Mouse (Mus musculus) macrophage (primary cell): Measurements from ENCODE around the gene Fam181a. TPM values are rescaled to one million over a fixed set of nuclear protein-coding genes. Genes with fewer than 3 reads are reported as not detected.

Experiments
- H3K27ac ChIP-seq: fragments of 350-480 bp; formaldehyde crosslinking; 2 replicates; pipeline ENCODE4 v1.9.0; 2021
- H3K36me3 ChIP-seq: fragments of 350-480 bp; formaldehyde crosslinking; 2 replicates; pipeline ENCODE4 v1.9.0; 2021; ENCODE audit errors: inconsistent target
- H3K4me3 ChIP-seq: fragments of 350-480 bp; formaldehyde crosslinking; 2 replicates; pipeline ENCODE4 v1.9.0; 2021; ENCODE audit errors: inconsistent target
- H3K79me2 ChIP-seq: fragments of 350-480 bp; formaldehyde crosslinking; 2 replicates; pipeline ENCODE4 v1.9.0; 2021; ENCODE audit errors: inconsistent target
- WGBS: methylation state at CpG from one replicate; pipeline ENCODE4 v1.1.7; 2026; ENCODE audit warnings: inconsistent platforms; ENCODE audit not compliant: missing documents; 5-methylcytosine and 5-hydroxymethylcytosine counted together
- polyA plus RNA-seq: library from polyadenylated mRNA; stranded (reverse); fragments of 250-400 nt; gene quantifications from 3 replicates; pipeline ENCODE4 v1.2.4, GENCODE M21; 2018; ENCODE audit warnings: inconsistent platforms
- total RNA-seq, 78 experiments: library from RNA; depleted of rRNA; stranded (reverse); fragments of 250-400 nt; gene quantifications; 1 replicate in 9 of 78; 2 replicates in 24 of 78; 3 replicates in 43 of 78; 4 replicates in 2 of 78; pipeline ENCODE4 v1.2.4; 2018; ENCODE audit warnings: inconsistent platforms in 56 of 78

Fam181a gene
- total RNA-seq (2018; cell fraction: chromatin; rRNA removed): not detected
- total RNA-seq (2018; cell fraction: cytosol; rRNA removed): not detected
- not detected for total RNA-seq (2018; cell fraction: nucleus; rRNA removed)
- not detected in 3 replicates for polyA plus RNA-seq

DNA sequence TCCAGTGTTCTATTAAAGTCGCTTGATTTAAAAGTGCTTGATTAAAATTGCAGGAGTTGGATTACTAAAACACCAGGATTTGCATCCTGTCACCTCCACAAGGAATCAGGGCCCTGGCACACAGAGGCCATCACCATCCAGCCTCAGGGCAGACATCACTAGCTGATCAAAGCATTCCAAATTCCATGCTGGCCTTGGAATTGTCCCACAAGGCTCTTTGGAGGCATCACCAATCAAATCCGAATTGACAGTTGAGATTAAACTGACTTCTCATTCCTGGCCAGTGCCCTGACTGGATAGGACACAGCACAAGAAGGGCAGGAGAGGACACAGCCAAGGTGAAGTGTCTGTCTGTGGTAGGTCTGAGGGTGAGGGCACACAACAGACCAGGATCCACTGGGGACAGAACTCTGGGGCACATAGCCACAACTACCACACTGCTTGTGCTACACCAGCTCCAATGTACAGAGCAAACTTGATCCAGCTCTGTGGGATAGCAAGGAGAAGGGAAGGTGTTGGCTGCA is at the start of gene Fam181a:
Gene Fam181a, plus strand, starts transcription at position 232 of the 524 bp plus-strand sequence.
- Histone ChIP-seq H3K79me2 (no peaks in the 10 kb centered on the region), H3K4me3 (no peak within 1 kb of the TSS), H3K36me3 (no peaks in the 10 kb centered on the region), H3K27ac (no peak within 1 kb of the TSS)
- 86% methylated on average over 2 of the region's 2 CpGs for WGBS

DNA sequence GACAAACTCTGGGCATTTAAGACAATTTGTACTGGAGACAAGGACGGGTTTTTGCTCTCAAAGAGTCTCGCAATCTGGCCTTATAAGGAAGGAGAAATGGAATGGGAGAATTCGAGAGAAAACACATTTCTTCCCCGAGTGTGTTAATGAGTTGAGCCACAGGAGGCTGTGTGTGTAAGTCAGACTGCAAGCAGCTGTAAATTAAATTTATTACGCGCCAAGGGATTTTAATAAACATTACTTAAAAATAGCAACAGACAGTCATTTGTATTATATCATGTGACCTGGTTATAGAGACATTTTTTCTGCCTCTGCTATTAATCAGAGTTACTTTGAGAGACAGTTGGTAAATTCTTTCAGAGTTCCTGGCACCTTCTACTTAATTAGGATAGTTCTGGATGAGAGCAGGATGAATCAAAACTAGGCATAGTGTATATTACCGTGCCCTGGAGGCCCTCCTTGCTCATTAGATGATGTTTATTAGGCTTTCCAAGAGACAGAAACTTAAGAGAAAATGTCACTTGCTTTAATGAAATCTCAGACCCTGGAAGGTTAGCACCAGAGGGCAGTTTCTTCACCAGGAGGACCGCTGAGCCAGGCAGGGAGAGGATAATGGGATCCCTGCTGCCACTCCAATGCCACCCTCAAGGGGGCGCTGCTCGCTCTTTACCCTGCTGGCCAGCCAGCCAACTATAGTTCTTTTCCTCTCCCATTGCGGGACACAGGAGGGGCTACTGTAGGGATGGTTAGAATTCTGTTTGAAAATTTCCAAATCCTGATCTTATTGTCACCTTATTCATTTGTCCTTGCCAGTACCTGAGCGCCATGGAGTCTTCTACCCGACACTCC is 48.5 kb upstream of the Fam181a start:
- WGBS: 65% methylated on average over 13 of the region's 13 CpGs
- no peak overlapping the region for H3K4me3 ChIP-seq
- no peaks in the 10 kb centered on the region for H3K79me2 ChIP-seq
- no peak overlapping the region for H3K27ac ChIP-seq
- no peaks in the 10 kb centered on the region for H3K36me3 ChIP-seq

DNA sequence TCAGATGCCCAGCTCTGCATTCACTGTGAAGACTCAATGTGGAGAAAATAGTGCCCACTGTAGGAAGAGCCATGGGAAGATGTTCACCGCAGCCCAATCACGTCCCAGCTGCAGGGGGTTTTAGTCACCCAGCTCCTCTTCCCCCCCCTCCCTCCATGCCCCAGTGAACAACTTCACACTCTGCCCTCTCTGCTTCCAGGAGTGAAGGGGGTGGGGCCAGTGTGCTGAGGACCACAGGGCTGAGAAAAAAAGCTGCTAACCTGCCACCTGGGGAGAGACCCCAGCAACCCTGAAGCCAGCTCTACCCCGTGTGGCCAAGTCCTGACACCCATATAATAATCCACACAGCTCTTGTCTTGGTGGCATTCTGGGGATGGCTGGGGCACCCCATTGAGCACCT is 44.2 kb upstream of the Fam181a start:
- Histone ChIP-seq H3K4me3 (no peak overlapping the region), H3K36me3 (no peaks in the 10 kb centered on the region), H3K79me2 (no peaks in the 10 kb centered on the region), H3K27ac (no peak overlapping the region)
- WGBS: 59% methylated on average over 3 of the region's 3 CpGs

GRCm38 (mm10) chr12:103272176-103272575 is 38.6 kb upstream of the Fam181a start:
- Histone ChIP-seq H3K27ac (no peak overlapping the region), H3K36me3 (no peaks in the 10 kb centered on the region), H3K79me2 (no peaks in the 10 kb centered on the region), H3K4me3 (no peak overlapping the region)
- whole genome bisulfite sequencing: 97% methylated on average over 3 of the region's 3 CpGs

DNA sequence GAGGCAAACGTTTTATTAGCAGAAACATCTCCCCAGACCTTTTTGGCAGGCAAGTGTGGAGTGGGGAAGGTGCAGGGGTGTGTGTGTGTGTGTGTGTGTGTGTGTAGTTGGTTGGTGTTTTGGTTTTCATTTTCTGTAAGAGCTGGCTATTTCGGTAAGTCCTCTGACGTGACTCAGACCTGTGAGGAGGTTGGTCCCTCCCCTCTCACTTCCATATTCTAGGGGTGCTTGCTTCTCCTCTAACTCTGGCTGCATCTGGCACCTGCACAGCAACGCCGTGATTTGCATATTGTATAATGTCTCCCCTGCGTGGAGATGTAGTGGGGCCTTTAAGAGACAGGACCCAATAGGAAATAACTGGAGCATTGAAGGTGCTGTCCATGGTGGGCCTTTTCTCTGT is 37.7 kb upstream of the Fam181a start:
- no peaks in the 10 kb centered on the region for H3K79me2 ChIP-seq
- no peak overlapping the region for H3K27ac ChIP-seq
- H3K36me3 ChIP-seq: no peaks in the 10 kb centered on the region
- H3K4me3 ChIP-seq: no peak overlapping the region
- WGBS: 50% methylated on average over 6 of the region's 6 CpGs

DNA sequence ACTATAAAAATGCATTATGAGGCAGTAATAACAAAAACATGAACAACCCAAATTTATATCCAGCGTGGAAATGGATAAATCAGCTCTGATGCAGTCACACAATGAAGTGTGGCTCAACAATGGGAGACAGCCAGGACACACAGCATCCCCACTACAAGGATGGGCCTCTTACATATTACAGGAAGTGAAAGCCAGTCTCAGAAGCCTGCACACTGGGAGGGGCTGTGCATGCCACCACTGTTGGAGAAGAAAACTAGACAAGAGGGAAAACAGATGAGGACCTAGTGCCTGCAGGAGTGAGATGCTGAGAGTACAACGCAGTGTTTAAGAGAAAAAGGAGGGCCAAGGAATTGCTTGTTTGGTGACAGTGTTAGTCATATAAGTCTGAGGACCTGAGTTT is 37.0 kb upstream of the Fam181a start:
- WGBS: 88% methylated on average over 2 of the region's 2 CpGs
- Histone ChIP-seq H3K4me3 (no peak overlapping the region), H3K79me2 (no peaks in the 10 kb centered on the region), H3K36me3 (no peaks in the 10 kb centered on the region), H3K27ac (no peak overlapping the region)

DNA sequence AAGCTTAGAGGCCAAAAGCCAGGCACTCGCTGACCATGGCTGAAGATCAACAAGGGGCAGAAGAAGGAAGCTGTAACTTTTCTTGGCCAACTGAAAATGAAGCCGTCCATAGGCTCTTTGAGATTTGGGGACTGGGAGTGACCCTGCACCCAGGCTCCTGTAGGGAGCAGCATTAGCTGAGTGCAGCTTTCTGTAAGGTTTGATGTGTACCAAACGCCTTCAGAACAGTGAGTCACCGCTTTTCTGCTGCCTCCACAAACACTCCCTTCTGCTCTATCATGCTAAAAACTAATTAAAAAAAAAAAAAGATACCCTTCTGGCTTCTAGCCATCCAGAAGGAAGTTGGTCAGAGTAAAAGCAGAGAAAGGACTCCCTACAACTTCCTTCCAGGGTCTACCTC is 34.4 kb upstream of the Fam181a start:
- WGBS: 35% methylated on average over 4 of the region's 4 CpGs
- Histone ChIP-seq H3K36me3 (no peaks in the 10 kb centered on the region), H3K4me3 (no peak overlapping the region), H3K79me2 (no peaks in the 10 kb centered on the region), H3K27ac (no peak overlapping the region)

DNA sequence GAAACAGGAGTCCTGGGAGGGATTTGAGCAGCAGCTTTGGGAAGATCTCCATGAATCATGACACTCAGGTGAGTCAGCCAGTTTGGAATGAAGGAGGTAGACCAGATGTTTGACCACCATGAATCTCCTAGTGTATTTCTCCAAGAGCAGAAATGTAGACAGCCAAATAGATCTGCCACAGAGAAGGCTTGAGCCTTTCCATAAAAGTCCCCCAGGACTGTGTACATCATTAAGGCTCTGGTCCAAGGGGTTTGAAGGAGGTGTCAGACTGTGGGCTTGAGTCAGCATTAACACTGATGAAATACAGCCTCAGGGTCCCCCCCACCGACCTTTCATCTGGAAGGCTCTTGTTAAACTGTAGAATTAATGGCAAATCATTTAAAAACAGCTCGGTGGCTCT is 29.3 kb upstream of the Fam181a start:
- H3K36me3 ChIP-seq: no peaks in the 10 kb centered on the region
- 91% methylated on average over 2 of the region's 2 CpGs for WGBS
- H3K27ac ChIP-seq: no peak overlapping the region
- H3K4me3 ChIP-seq: no peak overlapping the region
- no peaks in the 10 kb centered on the region for H3K79me2 ChIP-seq

GRCm38 (mm10) chr12:103281912-103282311 is 28.9 kb upstream of the Fam181a start:
- H3K79me2 ChIP-seq: no peaks in the 10 kb centered on the region
- no peaks in the 10 kb centered on the region for H3K36me3 ChIP-seq
- no peak overlapping the region for H3K4me3 ChIP-seq
- WGBS: 80% methylated on average over 4 of the region's 4 CpGs
- H3K27ac ChIP-seq: no peak overlapping the region

DNA sequence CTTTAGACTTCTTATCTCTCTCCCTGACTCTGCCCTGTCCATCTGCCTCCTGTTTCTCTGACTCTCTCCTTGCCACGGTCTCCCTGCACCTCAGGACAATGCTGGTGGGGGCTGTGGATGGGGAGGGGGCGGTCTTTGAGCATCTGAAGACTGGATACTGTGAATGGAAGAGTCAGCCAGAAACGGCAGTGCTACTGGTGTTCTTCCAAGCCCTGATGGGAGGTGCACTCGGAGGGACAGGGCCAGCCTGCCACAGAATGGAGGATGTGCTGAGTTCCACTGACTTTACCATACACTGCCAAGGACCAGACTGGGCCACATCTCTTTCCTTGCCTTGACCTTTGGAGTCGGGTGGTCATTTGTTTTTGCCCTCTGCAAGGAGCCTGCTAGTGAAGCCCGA is 27.8 kb upstream of the Fam181a start:
- no peak overlapping the region for H3K27ac ChIP-seq
- H3K36me3 ChIP-seq: no peaks in the 10 kb centered on the region
- H3K79me2 ChIP-seq: no peaks in the 10 kb centered on the region
- H3K4me3 ChIP-seq: no peak overlapping the region
- WGBS: 65% methylated on average over 6 of the region's 6 CpGs

DNA sequence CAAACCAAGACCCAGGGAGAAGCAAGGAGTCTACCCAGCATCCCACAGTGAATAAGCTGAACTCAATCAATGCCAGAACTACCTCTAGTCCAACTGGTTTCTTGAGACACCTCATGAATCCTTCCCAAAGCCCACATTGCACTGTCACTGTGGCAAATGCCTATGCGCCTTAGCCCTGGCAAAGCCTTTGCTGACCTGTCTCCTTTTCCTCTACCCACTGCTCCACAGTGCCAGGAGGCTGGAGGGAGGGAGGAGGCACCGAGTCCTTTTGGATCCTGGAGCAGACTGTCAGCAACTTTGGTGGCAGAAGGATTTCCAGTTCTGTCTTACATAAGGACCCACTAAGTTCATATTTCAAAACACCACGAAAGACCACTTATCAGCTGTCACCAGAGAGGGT is 27.4 kb upstream of the Fam181a start:
- no peaks in the 10 kb centered on the region for H3K79me2 ChIP-seq
- H3K36me3 ChIP-seq: no peaks in the 10 kb centered on the region
- 82% methylated on average over 3 of the region's 3 CpGs for WGBS
- H3K27ac ChIP-seq: no peak overlapping the region
- no peak overlapping the region for H3K4me3 ChIP-seq

- Histone ChIP-seq H3K4me3 (no peak overlapping the region), H3K36me3 (no peaks in the 10 kb centered on the region), H3K79me2 (no peaks in the 10 kb centered on the region), H3K27ac (no peak overlapping the region)
- WGBS: 53% methylated on average over 4 of the region's 4 CpGs
These were observed 23.5 kb upstream of the Fam181a start for GRCm38 (mm10) chr12:103287276-103287675.

DNA sequence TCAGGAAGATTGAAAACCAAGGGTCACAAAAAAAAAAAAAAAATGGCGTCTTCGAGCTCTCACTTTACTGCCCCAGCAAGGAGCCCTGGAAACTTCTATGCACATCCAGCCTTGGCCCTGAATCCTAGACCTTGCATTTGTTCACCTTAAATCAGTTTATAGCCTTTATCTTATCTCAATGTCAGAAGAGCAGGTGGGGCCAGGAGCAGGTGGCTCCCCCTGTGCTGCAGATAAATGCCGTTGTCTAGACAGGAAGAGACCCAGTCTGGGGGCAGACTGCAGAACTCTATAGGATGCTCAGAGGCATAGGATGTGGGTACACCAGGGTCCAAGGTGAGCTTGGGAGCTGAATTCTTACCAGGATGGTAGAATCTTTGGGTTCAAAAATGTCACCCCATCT is 18.4 kb upstream of the Fam181a start:
- Histone ChIP-seq H3K27ac (no peak overlapping the region), H3K36me3 (no peaks in the 10 kb centered on the region), H3K79me2 (no peaks in the 10 kb centered on the region), H3K4me3 (no peak overlapping the region)
- WGBS: 76% methylated on average over 3 of the region's 3 CpGs

GRCm38 (mm10) chr12:103296292-103296691 is 14.5 kb upstream of the Fam181a start:
- Histone ChIP-seq H3K4me3 (no peak overlapping the region), H3K79me2 (no peaks in the 10 kb centered on the region), H3K27ac (no peak overlapping the region), H3K36me3 (no peaks in the 10 kb centered on the region)
- 55% methylated on average over 4 of the region's 4 CpGs for WGBS

- H3K79me2 ChIP-seq: no peaks in the 10 kb centered on the region
- no peaks in the 10 kb centered on the region for H3K36me3 ChIP-seq
- WGBS: 32% methylated on average over 9 of the region's 9 CpGs
- no peak overlapping the region for H3K27ac ChIP-seq
- H3K4me3 ChIP-seq: no peak overlapping the region
These were observed 10.3 kb upstream of the Fam181a start for GRCm38 (mm10) chr12:103300493-103300892.
